Mouse (Mus musculus) cerebellum, postnatal 10 days (tissue): ENCODE measurements around the gene Cwh43.
"Not testable (repeated sequence)": the region's sequence is repeated elsewhere in the genome, so short reads cannot be mapped to it uniquely, and the experiment has no call there.

Experiments
- DNase-seq, 2 experiments: peaks; one replicate each; pipeline ENCODE4 v3.0.0; 2021; ENCODE audit warnings: mixed read lengths in 2 of 2

Gene Cwh43

DNA sequence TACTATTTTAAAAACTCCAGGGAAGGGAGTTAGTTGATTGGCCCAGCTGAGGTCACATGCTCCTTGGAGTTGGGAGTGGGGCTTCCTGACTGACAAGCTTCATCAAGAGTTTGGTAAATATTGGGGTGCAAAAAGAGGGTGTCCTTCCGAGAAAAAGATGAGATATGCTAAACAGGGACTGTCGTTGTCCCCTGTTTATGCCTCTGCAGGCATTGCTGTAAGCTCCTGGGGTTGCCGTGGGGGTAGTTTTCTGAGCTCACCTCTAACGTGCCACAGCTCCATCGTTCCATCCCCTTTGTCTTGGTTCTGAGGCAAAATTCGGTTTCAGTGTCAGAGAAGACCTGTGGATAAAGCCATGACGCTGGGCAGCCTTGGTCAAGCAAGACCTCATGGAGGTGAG lies 74.8 kb downstream of the Cwh43 start, which contains the start of gene Dcun1d4:
Gene Dcun1d4, plus strand, starts transcription at position 301 of the 400 bp plus-strand sequence.
- DNase-seq = no peak

DNA sequence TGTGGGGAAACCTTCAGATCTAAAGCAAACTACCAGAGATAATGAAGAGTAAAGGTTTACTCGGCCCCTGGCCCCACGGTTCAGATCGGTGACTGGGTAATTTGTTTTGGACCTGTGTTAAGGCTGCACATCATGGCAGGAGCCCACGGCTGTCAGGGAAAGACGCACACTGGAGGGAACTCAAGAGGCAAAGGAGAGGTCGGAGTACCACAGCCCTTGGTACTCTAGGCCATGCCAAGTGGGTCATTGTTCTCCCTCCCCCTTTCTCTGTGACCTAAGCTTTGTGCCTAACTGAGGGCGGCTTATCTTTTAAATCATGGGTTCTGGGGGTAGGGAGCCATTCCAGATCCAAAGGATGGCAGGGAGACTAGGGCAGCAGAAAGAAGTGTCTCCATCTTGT lies 75.5 kb downstream of the Cwh43 start:
- no peak for DNase-seq

DNA sequence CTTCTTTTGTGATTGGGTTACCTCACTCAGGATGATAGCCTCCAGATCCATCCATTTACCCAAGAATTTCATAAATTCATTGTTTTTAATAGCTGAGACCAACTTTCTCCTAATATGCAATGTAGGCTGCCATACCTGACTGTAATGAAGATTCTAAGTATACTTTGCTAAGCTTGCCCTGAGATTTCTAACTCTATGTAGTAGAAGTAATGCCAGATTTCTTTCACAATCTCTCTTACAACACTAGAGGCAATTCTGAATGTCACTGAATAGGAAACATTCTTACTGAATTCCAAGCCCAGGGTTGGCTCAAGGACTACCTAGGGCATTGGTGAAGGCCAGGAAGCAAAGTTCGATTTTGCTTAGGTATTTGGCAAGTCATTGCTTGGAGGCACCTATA lies 76.5 kb downstream of the Cwh43 start:
- not testable (repeated sequence) for DNase-seq

DNA sequence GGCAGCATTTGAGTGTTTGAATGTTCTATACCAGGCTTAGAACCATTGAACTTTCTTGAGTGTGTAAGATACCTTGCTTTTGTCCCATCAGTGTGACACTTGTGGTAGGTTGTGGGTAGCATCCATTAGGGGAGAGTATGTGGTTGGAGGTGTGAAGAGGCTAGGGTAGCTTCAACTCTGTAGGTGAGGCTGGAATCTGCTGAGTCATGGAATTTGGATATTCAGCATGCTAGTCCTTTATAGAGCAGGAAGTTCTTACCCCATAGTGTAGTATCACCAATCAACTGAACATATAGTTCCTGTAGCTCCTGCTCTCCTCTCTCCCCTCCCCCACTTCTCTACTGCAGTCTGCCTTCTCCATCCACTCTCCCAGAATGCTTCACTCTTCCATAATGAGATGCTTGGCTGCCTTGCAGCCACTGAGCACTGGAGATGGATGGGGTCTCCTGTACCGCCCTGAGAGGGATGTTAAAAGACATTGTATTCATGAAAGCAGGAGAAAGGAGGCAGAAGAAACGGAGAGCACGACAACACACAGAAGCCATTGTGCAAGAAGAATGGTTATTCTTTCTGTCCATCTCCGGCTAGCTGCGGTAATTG lies 78.2 kb downstream of the Cwh43 start:
- DNase-seq = no peak

DNA sequence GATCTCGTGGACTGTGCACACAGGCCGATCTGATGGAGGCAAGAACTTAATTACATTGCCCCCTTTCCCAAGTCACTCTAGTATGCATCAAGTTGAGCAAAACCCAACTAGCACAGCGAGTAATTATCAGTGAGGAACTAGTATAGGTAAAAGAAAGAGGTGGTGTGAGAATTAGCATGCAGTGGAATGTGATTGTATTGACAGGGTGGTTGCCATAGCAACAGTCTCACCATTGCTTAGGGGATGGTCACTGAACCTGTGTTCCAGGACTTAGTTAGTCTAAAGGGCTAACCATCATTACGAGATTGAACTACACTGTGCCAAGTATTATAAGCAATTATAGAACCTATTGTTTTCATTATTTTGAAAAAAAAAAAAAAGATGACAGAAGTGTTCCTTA lies 80.6 kb downstream of the Cwh43 start:
- DNase-seq = no peak

DNA sequence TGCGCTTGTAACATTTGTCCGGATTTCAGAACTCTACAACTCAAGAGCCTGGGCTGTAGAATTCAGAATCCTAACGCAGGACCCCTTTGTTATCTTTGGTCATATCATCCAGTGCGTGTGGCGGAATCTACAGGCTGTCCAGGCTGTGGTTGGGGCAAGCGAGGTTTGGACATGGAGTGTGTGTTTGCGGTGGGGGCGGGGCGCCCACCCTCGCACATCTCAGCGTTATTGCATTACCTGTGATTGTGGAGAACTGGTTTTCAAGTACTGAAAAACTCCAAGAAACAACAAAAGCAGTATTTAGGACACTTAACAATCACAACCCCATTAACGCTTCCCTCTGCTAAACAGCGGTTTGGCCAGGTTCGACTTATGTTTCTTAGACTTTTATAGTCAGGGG lies 84.0 kb downstream of the Cwh43 start:
- DNase-seq = peak; percentile 42 to 52

DNA sequence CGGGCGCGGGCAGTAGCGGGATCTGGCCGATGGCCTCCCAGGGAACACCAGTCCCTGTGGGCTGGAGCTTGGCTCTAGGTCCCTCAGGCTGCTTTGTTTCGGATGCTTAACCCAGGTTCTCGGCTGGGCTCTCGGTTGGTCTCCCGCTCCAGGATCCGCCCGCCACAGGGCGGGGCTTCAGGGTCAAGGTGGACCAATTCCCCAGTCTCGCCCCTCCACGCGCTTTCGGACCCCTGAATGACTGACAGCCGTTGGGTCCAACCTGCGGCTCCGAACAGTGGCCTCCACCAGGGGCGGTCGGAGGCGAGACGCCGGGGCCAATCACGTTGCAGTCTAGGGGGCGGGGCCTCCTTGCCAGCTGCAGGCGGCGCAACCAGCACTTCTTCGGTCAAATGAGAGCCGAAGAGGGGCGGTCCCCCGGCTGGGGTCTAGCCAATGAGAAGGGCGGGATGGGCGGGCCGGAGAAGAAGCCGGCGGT lies 84.8 kb downstream of the Cwh43 start:
- peak; percentile 100 for DNase-seq

DNA sequence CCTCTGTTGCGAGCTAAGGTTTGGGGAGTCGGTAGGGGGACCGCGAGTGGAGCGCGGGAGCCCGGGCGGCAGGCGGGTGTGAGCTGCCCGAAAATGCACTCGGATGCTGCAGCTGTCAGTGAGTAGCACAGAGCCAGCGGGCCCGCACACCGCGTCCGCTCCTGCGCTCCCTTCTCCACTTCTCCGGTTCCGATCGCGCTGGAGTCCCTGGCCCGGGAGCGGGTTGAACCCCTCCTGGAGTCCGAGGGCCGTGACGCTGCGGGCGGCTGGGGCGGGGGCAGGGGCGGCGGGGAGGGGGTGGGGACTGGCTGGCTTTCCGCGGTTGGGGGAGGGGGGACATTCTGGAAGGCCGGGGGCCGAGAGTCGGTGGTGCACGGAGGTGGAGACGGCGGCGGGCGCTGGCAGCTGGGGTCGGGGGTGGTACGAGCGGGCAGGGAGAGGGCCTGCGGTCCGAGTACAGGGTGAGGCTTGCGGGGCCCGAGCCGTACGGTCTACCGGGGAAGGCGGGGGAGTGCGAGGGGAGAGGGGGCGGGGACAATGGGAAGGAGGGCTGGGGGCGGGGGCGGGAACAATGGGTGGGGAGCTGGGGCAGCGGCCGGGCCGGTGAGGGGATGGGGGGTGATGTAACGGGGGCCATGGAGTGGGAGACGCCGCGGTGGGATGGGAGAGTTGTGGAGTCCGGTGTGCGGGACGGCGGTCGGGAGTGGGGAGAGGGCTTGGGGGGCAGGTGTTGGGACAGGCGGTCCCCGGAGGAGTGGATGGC lies 85.4 kb downstream of the Cwh43 start:
- DNase-seq = peak; percentile 82 to 84

DNA sequence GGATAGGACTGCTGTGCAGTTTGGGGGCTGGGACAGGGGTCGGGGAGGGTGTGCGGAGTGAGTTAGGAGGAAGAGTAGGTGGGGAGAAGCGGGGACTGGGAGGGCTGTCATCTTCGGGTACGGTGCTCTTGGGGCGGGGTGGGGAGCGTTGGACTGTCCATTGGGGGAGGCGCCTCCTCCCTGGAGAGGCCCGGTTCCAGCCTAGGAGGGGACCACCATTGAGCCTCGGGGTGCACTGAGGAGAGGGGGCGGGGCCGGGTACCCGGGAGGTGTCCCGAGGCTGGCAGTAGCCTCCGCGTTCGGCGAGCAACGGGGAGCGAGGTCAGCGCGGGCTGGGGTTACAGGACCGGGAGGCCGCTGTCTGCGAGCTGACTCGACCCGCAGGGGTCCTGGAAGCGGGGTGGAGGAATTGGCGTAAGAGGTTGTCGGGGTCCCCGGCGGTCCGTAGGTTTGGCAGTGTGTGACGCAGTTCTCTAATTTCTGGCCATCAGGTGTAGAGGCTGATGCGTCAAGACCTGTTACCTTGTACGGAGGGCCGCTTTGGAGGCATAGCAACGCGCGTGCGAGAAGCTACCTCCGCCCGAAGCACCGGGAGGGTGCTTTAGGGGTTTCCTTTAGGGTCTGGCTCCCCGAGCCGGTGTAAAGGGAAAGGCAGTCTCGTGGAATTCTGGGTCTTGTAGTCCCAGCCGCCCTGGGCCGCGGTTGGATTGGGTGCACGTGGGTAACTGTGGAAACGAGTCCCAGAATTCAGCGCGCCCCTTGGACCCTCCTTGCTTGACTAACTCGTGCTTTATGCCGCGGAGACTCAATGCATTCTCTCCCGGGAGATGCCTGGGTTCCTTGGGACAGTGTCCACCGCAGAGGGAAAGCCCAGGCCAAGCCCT lies 86.2 kb downstream of the Cwh43 start:
- DNase-seq = peak; percentile 91 to 94

DNA sequence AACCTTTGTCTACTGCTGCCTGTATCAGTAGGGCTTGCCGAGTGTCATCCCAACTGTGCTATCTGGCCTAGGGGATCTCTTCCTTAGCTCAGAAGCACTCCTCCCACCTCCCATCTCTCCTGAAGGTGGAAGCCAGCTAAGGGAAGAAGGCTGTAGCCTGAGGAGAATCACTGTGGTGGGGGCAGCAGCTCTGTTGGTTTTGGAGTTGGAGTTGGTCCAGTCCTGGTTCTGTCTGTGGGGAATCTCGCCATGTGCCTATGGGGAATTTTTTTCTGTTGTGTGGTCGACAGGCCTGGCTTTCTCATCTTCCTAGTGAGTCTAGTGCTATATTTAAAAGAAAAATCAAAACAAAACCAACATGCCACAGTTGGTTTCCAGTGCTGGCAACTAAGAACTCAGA lies 91.5 kb downstream of the Cwh43 start:
- DNase-seq = no peak

DNA sequence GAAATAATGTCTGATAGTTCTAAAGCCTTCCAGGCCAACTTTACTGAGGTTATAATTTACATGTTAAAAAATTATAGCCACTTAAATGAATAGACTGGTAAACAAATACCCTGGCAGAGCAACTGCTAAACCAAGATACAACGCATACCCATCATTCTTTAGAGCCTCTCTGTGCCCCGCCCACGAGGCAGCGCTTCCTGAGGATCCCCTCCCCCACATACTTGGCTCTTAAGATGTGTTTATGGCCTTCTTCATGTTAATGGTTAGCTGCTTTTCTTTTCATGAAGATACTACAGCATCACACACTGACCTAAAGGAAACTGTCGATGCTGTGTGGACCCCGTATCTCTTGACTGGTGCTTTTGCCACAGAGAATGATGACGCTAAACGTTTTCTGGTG lies 92.7 kb downstream of the Cwh43 start:
- DNase-seq = no peak

DNA sequence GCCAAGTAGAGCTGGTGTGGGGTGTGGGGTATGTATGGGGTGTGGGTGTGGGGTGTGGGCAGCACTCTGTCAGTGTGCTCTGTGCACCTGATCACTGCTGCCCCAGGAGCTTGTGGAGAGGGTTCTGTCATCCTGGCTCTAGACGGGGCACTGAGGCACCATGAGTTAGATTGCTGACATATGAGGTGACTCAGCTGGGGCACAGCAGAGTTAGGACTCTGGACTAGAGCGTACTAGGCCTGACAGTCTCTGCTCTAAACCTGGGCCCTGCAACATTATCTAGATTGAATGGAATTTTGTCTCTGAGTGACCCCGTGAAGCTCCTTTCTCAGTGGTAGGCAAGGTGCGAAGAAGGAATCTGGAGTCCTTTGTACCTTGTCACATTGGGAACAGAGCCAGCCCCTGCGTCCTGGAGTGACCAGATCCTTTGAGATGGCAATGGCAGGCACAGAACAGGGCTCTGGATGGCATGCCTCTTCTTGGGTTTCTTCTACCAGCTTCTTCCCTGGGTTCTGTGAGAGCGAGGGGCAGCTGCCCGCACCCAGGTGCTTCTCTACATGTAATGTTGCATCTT lies 95.1 kb downstream of the Cwh43 start:
- DNase-seq = no peak

DNA sequence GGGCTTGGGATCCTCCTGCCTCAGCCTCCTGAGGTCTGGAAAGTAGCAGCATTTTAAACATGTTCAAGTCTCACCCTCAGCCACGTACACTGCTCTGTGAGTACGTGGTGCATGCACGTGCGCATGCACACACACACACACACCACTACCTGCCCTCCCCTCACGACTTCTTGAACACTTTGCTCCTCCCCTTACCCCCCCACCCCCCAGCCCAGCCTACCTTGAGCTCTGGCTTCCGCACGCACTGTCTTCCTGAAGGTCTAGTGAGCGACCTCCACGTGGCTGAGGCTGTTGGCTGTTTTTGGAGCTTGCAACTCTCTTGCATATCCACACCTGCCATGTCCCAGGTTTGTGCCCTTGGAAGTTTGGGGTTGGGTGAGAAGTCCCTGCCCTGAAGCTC lies 96.5 kb downstream of the Cwh43 start:
- DNase-seq = no peak
